Mouse (Mus musculus) hindbrain, embryonic 16.5 days (tissue): ENCODE results near the gene Trim52. TPM values are rescaled to one million over a fixed set of nuclear protein-coding genes. Genes with fewer than 3 reads are reported as not detected.
"Not testable (repeated sequence)": the region's sequence is repeated elsewhere in the genome, so short reads cannot be mapped to it uniquely, and the experiment has no call there.

Experiments
- ATAC-seq: fragments of 200-750 bp; cut with Nextera tagmentation; 2 replicates; pipeline ENCODE4 v1.8.0; 2017; ENCODE audit warnings: moderate TSS enrichment, moderate library complexity
- H3K27ac ChIP-seq: fragments of 300-500 bp; sonication (generic); 2 replicates; pipeline ENCODE4 v1.5.1; 2014; ENCODE audit warnings: low read depth, mild to moderate bottlenecking, control low read depth, low read length, moderate library complexity
- H3K27me3 ChIP-seq: fragments of 300-500 bp; sonication (generic); replicated peaks from 2 replicates; pipeline ENCODE4 v1.6.1; 2014; ENCODE audit warnings: low read length; ENCODE audit not compliant: control insufficient read depth, insufficient read depth
- H3K36me3 ChIP-seq: fragments of 300-500 bp; sonication (generic); 2 replicates; pipeline ENCODE4 v1.6.1; 2014; ENCODE audit warnings: mild to moderate bottlenecking, low read length, moderate library complexity, mixed read lengths; ENCODE audit not compliant: control insufficient read depth, insufficient read depth
- H3K4me1 ChIP-seq: fragments of 300-500 bp; sonication (generic); 2 replicates; pipeline ENCODE4 v1.6.1; 2014; ENCODE audit warnings: low read depth, low read length; ENCODE audit not compliant: control insufficient read depth, insufficient read depth
- H3K4me2 ChIP-seq: fragments of 300-500 bp; sonication (generic); 2 replicates; pipeline ENCODE4 v1.6.1; 2014; ENCODE audit warnings: mild to moderate bottlenecking, low read length, control low read depth, moderate library complexity
- H3K4me3 ChIP-seq: fragments of 300-500 bp; sonication (generic); 2 replicates; pipeline ENCODE4 v1.5.1; 2014; ENCODE audit warnings: mild to moderate bottlenecking, low read length, control low read depth, moderate library complexity
- H3K9ac ChIP-seq: fragments of 300-500 bp; sonication (generic); 2 replicates; pipeline ENCODE4 v1.6.1; 2014; ENCODE audit warnings: low read depth, mild to moderate bottlenecking, control low read depth, low read length, moderate library complexity
- H3K9me3 ChIP-seq: fragments of 300-500 bp; sonication (generic); 2 replicates; pipeline ENCODE4 v1.6.1; 2014; ENCODE audit warnings: mild to moderate bottlenecking, low read length, moderate library complexity; ENCODE audit not compliant: control insufficient read depth
- WGBS: fragments of 180-500 bp; shearing (Covaris S2); extraction: QIAGEN DNeasy Blood & Tissue Kit; methylation state at CpG from one replicate; pipeline ENCODE4 v1.1.7; 2014; 5-methylcytosine and 5-hydroxymethylcytosine counted together
- polyA plus RNA-seq: library from polyadenylated mRNA; unstranded; fragments of >200 nt; fragmentation: Nextera tagmentation; extraction: Ambion mirVana; gene quantifications from 2 replicates; pipeline ENCODE4 v1.2.1, GENCODE M21; 2015

The Trim52 gene
- polyA plus RNA-seq, 1 experiment from 2014 or later: not detected

GRCm38 (mm10) chr14:106151188-106151587 lies 45.2 kb downstream of the Trim52 start:
- no peaks in the 10 kb centered on the region for H3K9me3 ChIP-seq
- H3K9ac ChIP-seq: no peak overlapping the region
- WGBS: 76% methylated on average over 2 of the region's 2 CpGs
- no peak overlapping the region for H3K27ac ChIP-seq
- H3K36me3 ChIP-seq: no peaks in the 10 kb centered on the region
- no peaks in the 10 kb centered on the region for H3K4me1 ChIP-seq
- H3K4me2 ChIP-seq: no peak overlapping the region
- ATAC-seq: no peak
- no peak overlapping the region for H3K4me3 ChIP-seq
- no peaks in the 10 kb centered on the region for H3K27me3 ChIP-seq

- H3K27ac ChIP-seq: no peak overlapping the region
- H3K36me3 ChIP-seq: no peaks in the 10 kb centered on the region
- H3K27me3 ChIP-seq: no peaks in the 10 kb centered on the region
- no peak overlapping the region for H3K9ac ChIP-seq
- no peak overlapping the region for H3K4me3 ChIP-seq
- H3K4me1 ChIP-seq: no peaks in the 10 kb centered on the region
- H3K9me3 ChIP-seq: no peaks in the 10 kb centered on the region
- 89% methylated on average over 7 of the region's 7 CpGs for WGBS
- H3K4me2 ChIP-seq: no peak overlapping the region
- ATAC-seq: no peak
Observed at GRCm38 (mm10) chr14:106154879-106155576, 49.0 kb downstream of the Trim52 start.

- Histone ChIP-seq H3K4me3 (no peak overlapping the region), H3K9ac (no peak overlapping the region), H3K27me3 (no peaks in the 10 kb centered on the region), H3K4me1 (no peaks in the 10 kb centered on the region), H3K9me3 (no peaks in the 10 kb centered on the region), H3K27ac (no peak overlapping the region), H3K4me2 (no peak overlapping the region), H3K36me3 (no peaks in the 10 kb centered on the region)
- no peak for ATAC-seq
- WGBS: 71% methylated on average over 1 of the region's 1 CpGs
Observed at GRCm38 (mm10) chr14:106156533-106156932, 50.5 kb downstream of the Trim52 start.

GRCm38 (mm10) chr14:106162331-106162730 lies 56.3 kb downstream of the Trim52 start:
- Histone ChIP-seq H3K4me2 (no peak overlapping the region), H3K9ac (no peak overlapping the region), H3K27me3 (no peaks in the 10 kb centered on the region), H3K27ac (no peak overlapping the region), H3K4me3 (no peak overlapping the region), H3K36me3 (no peaks in the 10 kb centered on the region), H3K4me1 (no peaks in the 10 kb centered on the region), H3K9me3 (no peaks in the 10 kb centered on the region)
- no peak for ATAC-seq
- 55% methylated on average over 3 of the region's 3 CpGs for WGBS

- H3K4me2 ChIP-seq: no peak overlapping the region
Observed at GRCm38 (mm10) chr14:106163196-106163595, 57.2 kb downstream of the Trim52 start.

GRCm38 (mm10) chr14:106163933-106164332 lies 57.9 kb downstream of the Trim52 start:
- not testable (repeated sequence) for H3K4me1 ChIP-seq, H3K4me2 ChIP-seq, H3K27me3 ChIP-seq, ATAC-seq, H3K9ac ChIP-seq, H3K27ac ChIP-seq, H3K4me3 ChIP-seq, H3K36me3 ChIP-seq, H3K9me3 ChIP-seq

More at GRCm38 (mm10) chr14:106163196-106163595, 57.2 kb downstream of the Trim52 start:
- Histone ChIP-seq H3K4me1 (no peaks in the 10 kb centered on the region), H3K27me3 (no peaks in the 10 kb centered on the region), H3K4me3 (no peak overlapping the region), H3K9ac (no peak overlapping the region), H3K27ac (no peak overlapping the region), H3K9me3 (no peaks in the 10 kb centered on the region), H3K36me3 (no peaks in the 10 kb centered on the region)
- ATAC-seq: no peak

GRCm38 (mm10) chr14:106176879-106177278 lies 70.9 kb downstream of the Trim52 start:
- H3K36me3 ChIP-seq: no peaks in the 10 kb centered on the region
- H3K9me3 ChIP-seq: no peaks in the 10 kb centered on the region
- no peak overlapping the region for H3K9ac ChIP-seq
- ATAC-seq: peak; percentile 96
- no peak overlapping the region for H3K4me3 ChIP-seq
- H3K4me1 ChIP-seq: no peaks in the 10 kb centered on the region
- no peaks in the 10 kb centered on the region for H3K27me3 ChIP-seq
- no peak overlapping the region for H3K4me2 ChIP-seq
- no peak overlapping the region for H3K27ac ChIP-seq
- WGBS: 44% methylated on average over 5 of the region's 5 CpGs

- no peak overlapping the region for H3K9ac ChIP-seq
- ATAC-seq: no peak
- H3K9me3 ChIP-seq: no peaks in the 10 kb centered on the region
- 81% methylated on average over 4 of the region's 4 CpGs for WGBS
- no peak overlapping the region for H3K27ac ChIP-seq
- H3K36me3 ChIP-seq: no peaks in the 10 kb centered on the region
- no peaks in the 10 kb centered on the region for H3K27me3 ChIP-seq
- no peak overlapping the region for H3K4me2 ChIP-seq
- no peaks in the 10 kb centered on the region for H3K4me1 ChIP-seq
- H3K4me3 ChIP-seq: no peak overlapping the region
Observed at GRCm38 (mm10) chr14:106178245-106178644, 72.2 kb downstream of the Trim52 start.

- no peak overlapping the region for H3K9ac ChIP-seq
- H3K9me3 ChIP-seq: no peaks in the 10 kb centered on the region
- no peak for ATAC-seq
- no peaks in the 10 kb centered on the region for H3K4me1 ChIP-seq
- no peak overlapping the region for H3K4me3 ChIP-seq
- no peaks in the 10 kb centered on the region for H3K27me3 ChIP-seq
- H3K4me2 ChIP-seq: no peak overlapping the region
- no peaks in the 10 kb centered on the region for H3K36me3 ChIP-seq
- WGBS: 41% methylated on average over 8 of the region's 8 CpGs
- no peak overlapping the region for H3K27ac ChIP-seq
Observed at GRCm38 (mm10) chr14:106179102-106179727, 73.2 kb downstream of the Trim52 start.
